Mouse (Mus musculus): ENCODE data around the gene Slc39a2. TPM values are rescaled to one million over a fixed set of nuclear protein-coding genes. Genes with fewer than 3 reads are reported as not detected.
A peak's percentile ranks its signal among the peaks of the same experiment; 100 is the strongest.

Slc39a2 gene
- polyA plus RNA-seq, 1 experiment from 2014 or later, result 0.42 TPM

- Histone ChIP-seq H3K27me3 (ENCODE audit: insufficient read depth, low read length) (no peaks in the 10 kb centered on the region), H3K4me2 (peak overlapping the region; percentile 100), H3K36me3 (ENCODE audit: insufficient read depth) (no peaks in the 10 kb centered on the region), H3K27ac (ENCODE audit: low read depth) (peak overlapping the region; percentile 78), H3K9me3 (ENCODE audit: low read depth, low read length) (no peaks in the 10 kb centered on the region), H3K4me3 (ENCODE audit: low read depth, low read length) (peak overlapping the region; percentile 57), H3K4me1 (ENCODE audit: insufficient read depth) (peaks cover 6% of the 10 kb centered on the region), H3K9ac (peak overlapping the region; percentile 64)
- under 1% methylated on average over 58 of the region's 58 CpGs for WGBS
- peak; percentile 91 for ATAC-seq (ENCODE audit: insufficient read depth)
- TF ChIP-seq CTCF (IDR thresholded peaks at IDR 0.05; ENCODE audit: low read depth), result no peak
- peak; percentile 78 for DNase-seq
These were observed 20.6 kb downstream of the Slc39a2 start for GRCm38 (mm10) chr14:51913062-51913959.

GRCm38 (mm10) chr14:51913960-51914762 is 21.5 kb downstream of the Slc39a2 start, which contains the start of gene Ndrg2:
Ndrg2 (minus strand) TSS chr14:51914158.
- H3K9ac ChIP-seq, result peak within 1 kb of the TSS; percentile 64
- 4% methylated on average over 21 of the region's 23 CpGs for WGBS
- H3K27ac ChIP-seq (ENCODE audit: low read depth), result peak within 1 kb of the TSS; percentile 78
- peak within 1 kb of the TSS; percentile 100 for H3K4me2 ChIP-seq
- peak within 1 kb of the TSS; percentile 57 for H3K4me3 ChIP-seq (ENCODE audit: low read depth, low read length)
- peak; percentile 75 for ATAC-seq (ENCODE audit: insufficient read depth)
- H3K36me3 ChIP-seq (ENCODE audit: insufficient read depth), result no peaks in the 10 kb centered on the region
- DNase-seq, result peak; percentile 79
- H3K9me3 ChIP-seq (ENCODE audit: low read depth, low read length), result no peaks in the 10 kb centered on the region
- TF ChIP-seq CTCF (IDR thresholded peaks at IDR 0.05; ENCODE audit: low read depth), result no peak
- no peaks in the 10 kb centered on the region for H3K27me3 ChIP-seq (ENCODE audit: insufficient read depth, low read length)
- peaks cover 6% of the 10 kb centered on the region for H3K4me1 ChIP-seq (ENCODE audit: insufficient read depth)

DNA sequence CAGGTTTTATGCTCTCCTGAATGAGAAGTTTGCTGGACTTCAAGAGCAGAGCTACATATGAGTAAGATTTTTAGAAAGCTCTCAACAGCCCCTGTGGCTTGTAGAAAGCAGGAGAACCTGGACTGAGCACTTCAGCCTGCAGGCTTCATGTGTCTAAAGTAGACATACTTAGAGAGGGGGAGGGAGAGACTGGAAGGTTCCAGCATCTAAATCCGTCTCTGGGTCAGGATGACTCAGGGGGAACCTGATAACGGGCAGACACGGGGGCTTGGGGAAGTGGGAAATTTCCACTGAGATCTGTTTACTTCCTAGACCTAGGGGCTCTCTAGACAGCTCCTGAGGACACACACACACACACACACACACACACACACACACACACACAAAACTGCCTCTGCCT is 22.3 kb downstream of the Slc39a2 start:
- TF ChIP-seq CTCF (IDR thresholded peaks at IDR 0.05; ENCODE audit: low read depth), result no peak
- H3K9me3 ChIP-seq (ENCODE audit: low read depth, low read length), result no peaks in the 10 kb centered on the region
- 12% methylated on average over 3 of the region's 3 CpGs for WGBS
- 0 out of 2 replicates have a peak overlapping the region, but pooled peaks have one; percentile 22 for H3K27ac ChIP-seq (ENCODE audit: low read depth)
- ATAC-seq (ENCODE audit: insufficient read depth) (no peak), DNase-seq (no peak)
- no peak overlapping the region for H3K4me2 ChIP-seq
- no peak overlapping the region for H3K9ac ChIP-seq
- no peak overlapping the region for H3K4me3 ChIP-seq (ENCODE audit: low read depth, low read length)
- no peaks in the 10 kb centered on the region for H3K36me3 ChIP-seq (ENCODE audit: insufficient read depth)
- no peaks in the 10 kb centered on the region for H3K27me3 ChIP-seq (ENCODE audit: insufficient read depth, low read length)
- H3K4me1 ChIP-seq (ENCODE audit: insufficient read depth), result peaks cover 6% of the 10 kb centered on the region

- no peak for TF ChIP-seq CTCF (IDR thresholded peaks at IDR 0.05; ENCODE audit: low read depth)
- WGBS, result 78% methylated on average over 4 of the region's 4 CpGs
- no peak for DNase-seq
These were observed 23.9 kb downstream of the Slc39a2 start for GRCm38 (mm10) chr14:51916539-51916938.

GRCm38 (mm10) chr14:51918125-51918524 is 25.4 kb downstream of the Slc39a2 start, which contains the start of gene Tppp2:
Tppp2 (plus strand) TSS chr14:51918425.
- 84% methylated on average over 4 of the region's 4 CpGs for WGBS
- no peak for DNase-seq

More at GRCm38 (mm10) chr14:51916539-51916938, 23.9 kb downstream of the Slc39a2 start:
- no peaks in the 10 kb centered on the region for H3K27me3 ChIP-seq (ENCODE audit: insufficient read depth, low read length)
- H3K4me2 ChIP-seq, result no peak overlapping the region
- H3K9me3 ChIP-seq (ENCODE audit: low read depth, low read length), result no peaks in the 10 kb centered on the region
- no peak overlapping the region for H3K4me3 ChIP-seq (ENCODE audit: low read depth, low read length)
- peaks cover 6% of the 10 kb centered on the region for H3K4me1 ChIP-seq (ENCODE audit: insufficient read depth)
- no peak overlapping the region for H3K9ac ChIP-seq
- H3K27ac ChIP-seq (ENCODE audit: low read depth), result no peak overlapping the region
- ATAC-seq (ENCODE audit: insufficient read depth), result no peak
- H3K36me3 ChIP-seq (ENCODE audit: insufficient read depth), result no peaks in the 10 kb centered on the region

DNA sequence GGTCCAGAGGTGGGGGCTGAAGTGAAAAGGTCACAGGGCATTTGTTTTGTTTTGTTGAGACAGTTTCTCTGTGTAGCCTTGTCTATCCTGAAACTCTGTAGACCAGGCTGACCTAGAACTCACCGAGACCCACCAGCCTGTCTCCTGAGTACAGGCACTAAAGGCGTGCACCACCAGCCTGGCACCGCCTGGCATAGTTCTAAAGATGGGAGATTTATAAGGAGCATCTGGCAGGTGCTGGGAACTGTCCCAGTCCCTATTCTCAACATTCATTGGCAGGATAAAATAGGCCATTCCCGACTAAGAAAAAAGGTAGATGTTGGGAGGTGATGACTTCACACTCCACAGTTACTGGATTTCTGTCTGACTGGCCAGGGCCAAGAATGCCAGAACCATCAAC is 26.3 kb downstream of the Slc39a2 start:
- Histone ChIP-seq H3K9ac (no peak overlapping the region), H3K9me3 (ENCODE audit: low read depth, low read length) (no peaks in the 10 kb centered on the region), H3K27me3 (ENCODE audit: insufficient read depth, low read length) (no peaks in the 10 kb centered on the region), H3K4me3 (ENCODE audit: low read depth, low read length) (no peak overlapping the region), H3K27ac (ENCODE audit: low read depth) (no peak overlapping the region), H3K36me3 (ENCODE audit: insufficient read depth) (no peaks in the 10 kb centered on the region), H3K4me1 (ENCODE audit: insufficient read depth) (peaks cover 14% of the 10 kb centered on the region), H3K4me2 (no peak overlapping the region)
- no peak for TF ChIP-seq CTCF (IDR thresholded peaks at IDR 0.05; ENCODE audit: low read depth)
- DNase-seq (no peak), ATAC-seq (ENCODE audit: insufficient read depth) (no peak)
- 76% methylated on average over 4 of the region's 4 CpGs for WGBS

More at GRCm38 (mm10) chr14:51918125-51918524, 25.4 kb downstream of the Slc39a2 start, which contains the start of gene Tppp2:
- H3K4me3 ChIP-seq (ENCODE audit: low read depth, low read length), result no peak within 1 kb of the TSS
- H3K4me1 ChIP-seq (ENCODE audit: insufficient read depth), result peaks cover 14% of the 10 kb centered on the region
- H3K36me3 ChIP-seq (ENCODE audit: insufficient read depth), result no peaks in the 10 kb centered on the region
- no peak for ATAC-seq (ENCODE audit: insufficient read depth)
- H3K4me2 ChIP-seq, result no peak within 1 kb of the TSS
- H3K27me3 ChIP-seq (ENCODE audit: insufficient read depth, low read length), result no peaks in the 10 kb centered on the region
- no peak for TF ChIP-seq CTCF (IDR thresholded peaks at IDR 0.05; ENCODE audit: low read depth)
- H3K27ac ChIP-seq (ENCODE audit: low read depth), result no peak within 1 kb of the TSS
- H3K9ac ChIP-seq, result no peak within 1 kb of the TSS
- no peaks in the 10 kb centered on the region for H3K9me3 ChIP-seq (ENCODE audit: low read depth, low read length)

All from lung, embryonic 14.5 days (tissue).